Mouse (Mus musculus) retina, adult 2 months (tissue): ENCODE measurements around the gene Ms4a3.

Source experiments
- DNase-seq: peaks from one replicate; pipeline ENCODE4 v3.0.0-alpha.2; 2012; ENCODE audit warnings: low read depth, low spot score

The Ms4a3 gene

GRCm38 (mm10) chr19:11640732-11641131, at the start of gene Ms4a3:
TSS of gene Ms4a3 (minus strand) at chr19:11640851.
- DNase-seq: no peak

DNA sequence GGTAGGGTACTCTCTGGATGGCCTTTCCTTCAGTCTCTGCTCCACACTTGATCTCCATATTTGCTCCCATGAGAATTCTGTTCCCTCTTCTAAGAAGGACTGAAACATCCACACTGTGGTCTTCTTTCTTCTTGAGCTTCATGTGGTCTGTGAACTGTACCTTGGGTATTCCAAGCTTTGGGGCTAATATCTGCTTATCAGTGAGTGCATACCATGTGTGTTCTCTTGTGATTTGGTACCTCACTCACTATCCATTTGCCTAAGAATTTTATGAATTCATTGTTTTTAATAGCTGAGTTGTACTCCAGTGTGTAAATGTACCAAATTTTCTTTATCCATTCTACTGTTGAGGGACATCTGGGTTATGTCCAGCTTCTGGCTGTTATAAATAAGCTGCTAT, 20.9 kb upstream of the Ms4a3 start:
- DNase-seq: no peak

- no peak for DNase-seq
Observed at GRCm38 (mm10) chr19:11660459-11660858, 19.8 kb upstream of the Ms4a3 start, which contains the start of gene Oosp2. TSS of gene Oosp2 (minus strand) at chr19:11660559.

DNA sequence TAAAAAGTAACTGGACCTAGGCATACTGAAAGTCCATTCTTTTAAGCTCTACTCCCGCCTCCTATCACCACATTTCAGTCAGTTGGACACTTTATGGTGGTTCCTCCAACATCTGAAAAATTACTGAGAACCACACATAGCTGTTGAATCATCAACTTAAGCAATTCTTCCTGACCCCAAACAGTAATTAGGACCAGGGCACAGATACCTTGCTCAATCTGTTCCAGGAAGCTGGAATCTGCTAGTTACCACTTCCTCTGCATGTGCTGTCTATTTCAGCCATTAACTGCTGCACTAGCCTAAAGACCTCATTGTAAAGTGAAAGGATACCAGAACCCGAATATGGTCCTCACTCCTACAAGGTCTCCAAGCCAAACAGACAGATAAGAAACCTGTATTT, 18.5 kb upstream of the Ms4a3 start:
- no peak for DNase-seq

DNA sequence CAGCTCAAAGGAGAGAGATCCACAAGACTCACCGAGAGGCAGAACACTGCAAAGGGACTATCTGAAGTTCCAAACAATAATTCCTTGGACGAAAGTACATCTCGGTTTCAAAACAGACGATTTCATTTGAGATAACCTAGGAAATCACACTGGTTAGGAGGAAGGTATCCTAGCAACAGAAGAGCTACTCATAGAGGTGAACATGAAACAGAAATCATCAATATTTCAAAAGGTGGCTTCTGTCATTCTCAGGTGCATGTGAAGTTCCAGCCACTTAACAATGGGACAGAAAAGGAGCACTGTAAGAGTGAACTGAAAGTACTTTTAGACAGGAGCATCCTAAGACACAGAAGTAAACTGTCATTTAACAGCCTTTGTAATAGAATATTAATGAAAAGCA, 8.9 kb upstream of the Ms4a3 start:
- DNase-seq: no peak

DNA sequence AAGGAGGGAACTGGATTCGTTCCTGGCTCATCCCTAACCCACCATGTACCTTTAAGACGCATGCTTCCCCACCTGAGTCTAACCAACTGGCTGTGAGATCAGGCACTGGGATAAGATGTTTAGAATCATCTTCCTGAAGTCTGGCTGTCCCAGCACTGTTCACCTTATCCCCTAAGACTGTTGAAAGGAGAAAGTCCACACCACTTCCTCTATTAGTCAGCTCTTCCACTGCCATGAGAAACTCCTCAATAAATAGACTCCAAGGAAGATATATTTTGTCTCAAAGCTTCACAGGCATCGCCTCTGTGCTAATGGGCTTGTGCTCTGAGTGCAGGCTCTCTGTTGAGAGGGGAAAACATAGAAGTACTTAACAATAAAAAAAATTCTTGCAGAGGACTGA, 5.5 kb upstream of the Ms4a3 start:
- no peak for DNase-seq

DNA sequence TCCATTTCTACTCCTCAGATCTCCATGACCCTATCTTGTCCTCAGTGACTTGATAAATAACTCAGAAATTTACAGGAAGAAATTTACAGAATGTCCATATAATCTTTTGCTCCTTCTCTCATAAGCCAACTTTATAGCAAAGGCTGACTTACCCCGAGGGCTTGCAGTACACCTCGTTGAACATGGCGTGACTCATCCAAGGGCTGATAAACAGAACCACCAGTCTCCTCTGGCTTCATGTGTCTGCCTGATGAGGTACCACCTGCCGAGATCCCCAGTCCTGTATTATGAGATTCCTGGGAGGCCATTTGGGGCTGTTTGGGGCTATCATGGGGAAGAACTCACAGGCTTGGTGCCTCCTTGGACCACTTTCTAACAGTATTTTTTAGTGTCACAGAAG, 1.6 kb downstream of the Ms4a3 start:
- no peak for DNase-seq

GRCm38 (mm10) chr19:11635572-11635971, 5.1 kb downstream of the Ms4a3 start:
- no peak for DNase-seq

DNA sequence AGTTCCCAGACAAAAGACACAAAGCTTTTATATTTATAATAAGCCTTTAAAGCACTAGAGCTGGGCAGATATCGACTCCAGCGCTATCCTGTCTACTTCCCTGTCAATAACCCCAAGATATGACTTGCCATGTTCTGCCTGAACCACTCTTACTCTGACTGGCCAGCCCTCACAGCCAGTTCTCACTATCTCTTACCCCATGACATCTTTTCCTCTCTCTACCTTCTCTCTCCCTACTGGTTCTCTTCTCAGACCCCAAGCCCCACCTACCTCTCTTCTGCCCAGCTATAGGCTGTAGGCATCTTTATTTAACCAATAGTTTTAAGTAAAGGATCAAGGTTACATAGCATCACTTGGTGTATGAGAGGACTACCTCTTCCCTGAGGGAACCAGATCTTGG, 6.3 kb downstream of the Ms4a3 start:
- no peak for DNase-seq

GRCm38 (mm10) chr19:11633732-11634131, 6.9 kb downstream of the Ms4a3 start:
- DNase-seq: no peak

- DNase-seq: no peak
Observed at GRCm38 (mm10) chr19:11625231-11625630, 15.4 kb downstream of the Ms4a3 start.

DNA sequence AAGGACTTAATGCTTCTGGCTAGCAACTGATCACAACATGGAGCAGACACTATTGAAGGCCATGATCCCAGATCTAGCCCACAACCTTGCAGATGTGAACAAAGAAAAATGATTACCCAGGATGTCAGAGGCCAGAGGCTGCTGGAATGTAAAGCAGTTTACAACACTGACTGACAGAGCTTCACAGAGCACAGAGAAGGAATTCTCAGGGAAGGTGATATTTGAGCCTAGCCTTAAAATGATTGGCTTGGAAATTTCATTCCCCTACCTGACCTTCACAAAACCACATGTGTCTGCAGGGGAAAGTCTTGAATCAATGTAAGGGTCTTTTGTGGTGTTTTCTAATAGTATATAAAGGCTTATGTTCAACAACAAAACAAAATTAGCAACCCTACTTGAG, 15.9 kb downstream of the Ms4a3 start:
- no peak for DNase-seq

GRCm38 (mm10) chr19:11623551-11623950, 17.1 kb downstream of the Ms4a3 start, which contains the start of gene Ms4a2:
TSS of gene Ms4a2 (minus strand) at chr19:11623719.
- no peak for DNase-seq

- DNase-seq: no peak
Observed at GRCm38 (mm10) chr19:11617983-11618382, 22.7 kb downstream of the Ms4a3 start.

- DNase-seq: no peak
Observed at GRCm38 (mm10) chr19:11614805-11615204, 25.8 kb downstream of the Ms4a3 start.

DNA sequence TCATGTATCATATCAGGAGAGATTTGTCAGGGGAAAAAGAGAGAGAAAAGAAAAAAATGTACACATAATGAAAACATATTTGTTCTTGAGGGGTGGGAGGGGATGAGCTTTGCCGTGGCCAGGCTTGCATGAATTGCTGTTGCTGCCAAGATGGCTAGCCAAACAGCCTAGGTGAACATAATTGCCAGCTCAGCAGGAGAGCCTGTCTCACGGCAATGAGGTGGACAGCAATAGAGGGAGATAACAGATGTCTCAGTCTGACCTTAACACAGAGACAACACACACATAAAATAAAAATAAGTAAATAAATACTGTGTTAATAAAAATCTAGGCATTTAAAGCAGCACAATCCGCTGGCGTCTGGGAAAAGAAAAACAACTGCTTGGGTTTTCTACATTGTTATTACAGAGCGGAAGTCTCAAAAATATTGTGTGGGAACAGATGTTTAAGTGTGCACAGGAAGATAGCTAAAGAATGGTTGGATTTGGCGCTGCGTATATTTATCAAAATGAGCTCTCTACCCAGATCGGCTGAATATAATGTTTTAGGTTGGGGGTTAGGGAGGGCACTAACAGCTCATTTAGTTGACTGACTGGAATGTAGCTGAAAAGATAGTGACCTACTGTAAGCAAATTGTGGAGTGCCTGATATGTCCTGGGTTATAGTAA, 26.7 kb downstream of the Ms4a3 start:
- DNase-seq: no peak

DNA sequence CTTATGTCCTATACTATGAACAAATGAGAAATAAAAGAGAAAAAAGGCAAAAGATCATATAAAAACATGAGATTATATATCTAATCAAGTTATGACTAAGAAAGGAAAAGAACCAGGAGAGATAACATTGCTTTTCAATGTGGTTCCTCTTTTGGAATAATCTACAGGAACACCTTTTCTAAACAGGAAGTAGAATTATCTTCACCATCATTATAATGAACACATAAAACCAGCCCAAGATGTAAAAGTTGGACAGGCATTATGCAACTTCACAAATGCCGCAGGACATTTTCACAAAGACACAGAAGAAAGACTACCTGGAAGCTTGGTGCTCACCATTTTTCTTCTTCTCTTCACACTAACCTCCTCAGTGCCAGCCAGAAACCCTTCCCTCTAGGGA, 27.6 kb downstream of the Ms4a3 start:
- no peak for DNase-seq

DNA sequence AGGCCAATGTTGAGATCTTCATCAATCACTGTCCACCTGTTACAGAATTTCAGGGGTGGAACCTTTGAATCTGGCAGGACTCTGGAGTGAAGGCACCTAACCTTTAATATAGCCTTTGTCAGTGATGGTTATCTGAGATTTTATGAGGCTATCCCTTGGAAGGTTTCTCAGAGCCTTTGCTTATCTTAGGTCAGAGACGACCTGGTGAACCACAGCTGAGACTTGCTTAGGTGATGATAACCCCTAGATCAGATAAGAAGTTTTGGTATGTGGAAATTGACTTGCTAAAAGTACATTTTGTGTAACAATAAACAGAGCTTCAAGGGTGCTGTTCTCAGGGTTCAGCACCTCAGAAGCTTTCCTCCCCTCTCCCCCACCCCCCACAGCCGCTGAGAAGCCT, 28.4 kb downstream of the Ms4a3 start:
- DNase-seq: no peak

- no peak for DNase-seq
Observed at GRCm38 (mm10) chr19:11611541-11611945, 29.1 kb downstream of the Ms4a3 start.

- no peak for DNase-seq
Observed at GRCm38 (mm10) chr19:11608172-11608571, 32.5 kb downstream of the Ms4a3 start.

DNA sequence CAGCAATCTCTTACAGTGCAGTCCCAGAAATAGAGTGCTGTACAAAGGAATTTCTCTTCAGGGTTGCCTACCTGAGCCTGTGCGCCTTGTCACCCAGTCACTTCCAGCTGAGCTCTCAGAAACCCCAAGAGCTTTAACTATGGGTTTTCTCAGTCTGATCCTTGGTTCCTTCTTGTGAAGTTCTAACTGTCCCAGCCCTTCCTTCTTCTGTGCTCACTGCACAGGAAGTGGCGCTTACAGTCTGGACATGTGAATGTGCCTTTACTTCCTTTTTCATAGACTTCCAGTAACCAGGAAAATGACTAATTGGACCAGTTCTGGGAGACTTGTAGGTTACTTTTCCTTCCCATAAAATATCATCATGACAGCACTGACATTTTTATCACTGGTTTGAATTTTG, 36.0 kb downstream of the Ms4a3 start, which contains the start of gene Ms4a6d:
Ms4a6d (minus strand) TSS at position 247 of the 400 bp plus-strand sequence.
- no peak for DNase-seq

GRCm38 (mm10) chr19:11602026-11602425, 38.6 kb downstream of the Ms4a3 start:
- DNase-seq: no peak

GRCm38 (mm10) chr19:11601349-11601748, 39.3 kb downstream of the Ms4a3 start:
- DNase-seq: no peak
